Mouse (Mus musculus) mature B cell (primary cell): ENCODE measurements around the gene Srek1ip1.

Experiments
- in situ Hi-C: fragments of 300-500 bp; cut with MboI; formaldehyde crosslinking; loops from 2 replicates; pipeline ENCODE4 v1.14.3; 2019

The Srek1ip1 gene

DNA sequence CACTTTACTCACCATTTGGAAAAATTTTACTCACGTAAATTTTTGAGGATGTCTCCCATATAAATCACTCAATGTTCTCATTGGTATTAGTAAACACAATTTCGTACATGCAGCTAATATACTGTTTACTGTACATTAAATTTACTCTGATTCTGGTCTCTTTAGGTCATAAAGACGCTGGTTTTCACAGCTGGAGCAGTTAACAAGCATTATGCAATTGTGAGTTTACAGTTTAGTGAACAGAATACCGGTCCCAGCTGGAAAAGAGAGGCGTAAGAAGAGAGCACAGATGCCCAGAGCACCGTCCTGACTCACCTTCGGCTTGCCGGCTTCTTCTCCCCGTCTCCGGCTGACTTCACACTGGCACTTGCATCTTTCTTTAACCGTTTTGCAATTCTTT, at the start of gene Srek1ip1:
Gene Srek1ip1 (plus strand): TSS at position 301 of the 400 bp plus-strand sequence.
- in situ Hi-C loops: loop anchor here (25.0 kb wide), 1 partner anchor 505 kb away; the partner anchor contains the start of gene Adamts6

DNA sequence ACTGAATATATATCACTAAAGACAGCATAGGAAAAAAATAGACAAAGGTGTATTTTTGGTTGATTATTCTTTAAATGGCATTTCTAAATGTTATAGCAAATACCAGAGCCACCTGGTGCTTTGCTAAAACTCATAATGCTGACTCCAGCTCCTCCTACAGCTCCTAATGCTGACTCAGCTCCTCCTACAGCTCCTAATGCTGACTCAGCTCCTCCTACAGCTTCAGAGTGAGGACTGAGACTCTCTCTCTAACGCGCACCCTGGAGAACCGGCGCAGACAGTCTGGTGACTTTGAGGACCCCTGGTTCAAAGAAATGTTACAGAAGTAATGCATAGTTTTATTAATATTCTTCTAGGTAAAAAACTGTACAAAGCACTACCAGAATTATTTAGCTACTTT, 49.4 kb upstream of the Srek1ip1 start:
- in situ Hi-C loops: no loop called here

- in situ Hi-C loops: no loop called here
Measured at GRCm38 (mm10) chr13:104747032-104747431, 45.3 kb upstream of the Srek1ip1 start.

- in situ Hi-C loops: no loop called here
Measured at GRCm38 (mm10) chr13:104759381-104759780, 32.9 kb upstream of the Srek1ip1 start.

- in situ Hi-C loops: no loop called here
Measured at GRCm38 (mm10) chr13:104762401-104762800, 29.9 kb upstream of the Srek1ip1 start.

GRCm38 (mm10) chr13:104763193-104763592, 29.1 kb upstream of the Srek1ip1 start:
- in situ Hi-C loops: no loop called here

DNA sequence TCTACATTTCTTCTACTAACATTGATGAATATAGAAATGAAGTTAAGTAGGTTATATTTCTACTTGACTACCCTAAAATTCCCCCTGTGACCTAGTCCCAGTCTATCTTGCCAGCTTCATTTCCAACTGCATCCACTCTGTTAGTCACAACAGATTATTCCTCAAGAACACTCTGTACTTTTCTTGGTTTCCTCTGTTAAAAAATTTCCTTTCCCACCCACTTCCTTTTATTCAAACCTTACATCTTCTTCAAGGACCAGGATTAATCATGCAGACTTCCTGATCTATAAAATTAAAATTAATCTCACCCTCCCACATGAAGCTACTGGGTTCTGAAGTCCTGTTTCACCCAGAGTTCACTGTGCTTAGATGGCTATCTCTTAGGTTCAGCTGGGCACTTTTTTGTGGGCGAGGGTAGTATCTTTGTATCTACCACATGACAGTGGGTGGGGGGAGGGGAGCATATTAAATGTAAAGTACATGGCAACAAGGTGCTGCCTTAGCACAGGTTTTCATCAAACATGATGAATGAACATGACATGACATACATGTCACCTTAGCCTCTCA, 13.1 kb upstream of the Srek1ip1 start:
- in situ Hi-C loops: loop anchor here (25.0 kb wide), 1 partner anchor 492 kb away; the partner anchor contains the start of gene Adamts6

- in situ Hi-C loops: loop anchor here (25.0 kb wide), 1 partner anchor 500 kb away; the partner anchor contains the start of gene Adamts6
Measured at GRCm38 (mm10) chr13:104787260-104787659, 5.0 kb upstream of the Srek1ip1 start.

DNA sequence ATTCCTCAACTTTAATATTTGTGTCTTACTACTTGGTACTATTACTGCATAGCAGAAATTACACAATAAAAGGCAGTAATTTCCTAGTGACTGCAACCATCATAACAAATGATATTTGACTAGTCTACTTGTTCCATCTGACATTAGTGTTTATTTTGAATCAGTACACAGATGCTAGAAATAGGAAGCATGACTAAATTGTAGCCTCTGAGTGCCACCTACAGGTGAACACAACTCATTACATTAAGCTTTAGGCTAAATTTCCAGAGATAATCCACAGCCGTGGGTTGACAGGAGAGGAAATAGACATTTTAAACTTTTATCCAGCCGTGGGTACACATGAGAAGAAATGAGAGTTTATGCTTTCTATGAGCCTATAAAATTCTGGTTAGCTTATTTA, 2.6 kb upstream of the Srek1ip1 start:
- in situ Hi-C loops: loop anchor here (25.0 kb wide), 1 partner anchor 502 kb away; the partner anchor contains the start of gene Adamts6

- in situ Hi-C loops: loop anchor here (25.0 kb wide), 1 partner anchor 507 kb away; the partner anchor contains the start of gene Adamts6
Measured at GRCm38 (mm10) chr13:104794421-104794820, 2.1 kb downstream of the Srek1ip1 start.

DNA sequence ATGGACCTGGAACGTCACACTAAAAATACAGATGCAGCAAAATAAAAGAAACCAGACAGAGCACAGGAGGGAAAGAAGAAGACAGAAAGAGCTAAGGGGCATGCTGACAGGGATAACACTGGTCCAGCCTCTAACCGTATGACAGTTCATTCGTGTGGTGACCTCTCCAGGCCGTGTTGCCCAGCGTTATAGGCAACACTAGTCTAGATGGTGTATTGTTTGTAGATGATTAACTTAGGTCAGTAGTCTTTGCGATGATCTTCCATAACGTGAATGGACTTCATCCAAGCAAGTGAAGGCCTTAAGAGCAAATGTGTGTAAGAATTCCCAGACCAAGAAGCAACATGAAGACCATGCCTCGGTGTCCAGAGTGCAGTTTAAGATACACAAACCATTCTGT, 6.8 kb downstream of the Srek1ip1 start:
- in situ Hi-C loops: loop anchor here (25.0 kb wide), 1 partner anchor 512 kb away; the partner anchor contains the start of gene Adamts6

GRCm38 (mm10) chr13:104799566-104800182, 7.4 kb downstream of the Srek1ip1 start:
- in situ Hi-C loops: loop anchor here (25.0 kb wide), 1 partner anchor 512 kb away; the partner anchor contains the start of gene Adamts6

DNA sequence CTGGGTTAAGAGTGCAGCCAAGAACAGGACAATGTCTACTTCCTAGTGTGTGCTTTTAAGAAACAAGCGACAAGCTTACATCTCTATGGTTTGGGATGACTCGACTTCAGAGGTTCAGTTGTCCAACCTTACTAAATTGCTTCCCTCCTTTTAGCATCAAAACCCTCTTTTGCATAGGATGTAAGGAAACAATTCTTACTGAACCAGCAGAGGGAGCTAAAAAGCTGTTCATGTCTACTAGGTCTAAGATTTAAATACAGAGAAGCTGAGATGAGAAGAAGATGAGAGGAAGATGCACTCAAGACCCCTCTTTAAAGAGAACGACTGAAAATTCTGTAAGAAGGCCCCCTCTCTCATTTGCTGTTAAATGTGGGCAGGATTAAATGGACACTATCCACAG, 13.4 kb downstream of the Srek1ip1 start:
- in situ Hi-C loops: no loop called here

DNA sequence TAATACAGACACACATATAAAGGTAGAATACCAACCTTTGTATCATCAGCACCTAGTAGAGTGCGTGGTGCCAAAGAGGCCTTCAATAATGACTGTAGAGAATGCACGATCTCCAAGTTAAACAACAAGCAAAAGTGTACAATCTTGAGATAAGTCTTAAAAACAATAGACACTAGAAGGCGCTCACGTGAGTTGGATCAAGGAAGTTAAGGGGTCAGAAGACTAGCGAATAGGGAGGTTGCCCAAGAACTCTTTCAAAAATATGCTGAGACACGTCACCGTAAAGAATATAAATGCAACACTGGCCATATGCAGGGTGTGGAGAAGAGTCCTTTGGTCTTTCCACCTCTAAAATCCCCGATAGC, 24.0 kb downstream of the Srek1ip1 start:
- in situ Hi-C loops: no loop called here

- in situ Hi-C loops: no loop called here
Measured at GRCm38 (mm10) chr13:104816635-104817571, 24.6 kb downstream of the Srek1ip1 start, which contains the start of gene Cwc27. TSS of gene Cwc27 (minus strand) at chr13:104817142.

DNA sequence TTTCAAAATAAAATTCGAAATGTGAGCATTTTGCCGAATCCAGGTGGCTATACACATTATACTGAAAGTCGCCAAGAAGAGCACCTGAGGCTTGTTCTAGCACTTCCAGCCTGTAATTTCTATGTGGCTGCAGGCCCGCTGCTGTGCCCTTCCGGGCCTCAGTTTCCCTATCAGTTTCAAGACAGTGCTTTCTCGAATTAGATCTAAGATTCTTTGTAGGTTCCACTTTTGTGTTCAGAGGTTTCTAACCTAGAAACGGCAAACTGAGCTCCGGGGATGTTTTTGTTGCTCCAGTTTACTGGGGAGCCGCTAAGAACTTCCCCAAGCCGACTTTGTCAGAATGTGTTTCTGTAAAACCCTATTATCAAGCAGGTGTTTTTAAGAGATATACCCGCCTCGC, 25.4 kb downstream of the Srek1ip1 start:
- in situ Hi-C loops: no loop called here

GRCm38 (mm10) chr13:104821192-104821591, 28.9 kb downstream of the Srek1ip1 start:
- in situ Hi-C loops: no loop called here

DNA sequence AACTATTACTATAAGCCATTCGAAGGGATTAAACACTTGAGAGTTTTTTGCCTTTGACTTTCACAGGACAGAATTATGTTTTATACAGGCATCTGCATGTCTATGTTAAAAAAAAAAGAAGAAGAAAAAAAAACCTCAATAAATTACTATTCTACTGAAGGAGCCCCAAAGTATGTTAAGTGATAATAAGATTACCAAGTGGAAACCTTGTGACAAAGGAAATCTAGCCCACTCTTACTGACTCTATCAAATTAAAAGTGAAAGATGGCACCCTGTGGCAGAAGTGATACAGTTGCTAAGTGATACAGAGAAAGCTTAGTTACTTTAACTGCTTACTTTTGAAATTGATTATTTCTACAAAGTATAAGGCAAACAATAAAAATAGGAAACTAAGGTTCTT, 29.6 kb downstream of the Srek1ip1 start:
- in situ Hi-C loops: no loop called here

DNA sequence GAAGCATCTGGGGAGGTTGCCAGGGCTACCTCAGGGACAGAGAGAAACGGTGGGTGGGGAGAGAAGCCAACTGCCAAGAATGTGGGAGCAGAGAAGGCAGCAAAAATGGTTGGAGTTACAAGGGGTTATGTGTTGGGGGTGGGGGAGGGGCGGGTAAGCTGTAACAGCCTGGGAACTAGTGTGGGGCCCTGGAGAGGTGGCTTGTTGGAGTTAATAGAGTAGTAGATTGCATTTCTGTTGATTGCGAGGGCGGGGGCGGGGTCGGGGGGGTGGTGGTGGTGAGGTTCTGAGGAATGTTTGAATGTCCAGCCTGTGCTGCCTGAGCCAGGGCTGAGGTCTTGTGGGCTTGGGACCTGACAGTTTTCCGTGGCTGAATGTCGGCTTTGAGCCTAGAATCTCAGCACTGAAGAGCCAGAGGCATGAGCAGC, 30.1 kb downstream of the Srek1ip1 start:
- in situ Hi-C loops: no loop called here

- in situ Hi-C loops: no loop called here
Measured at GRCm38 (mm10) chr13:104825470-104825869, 33.2 kb downstream of the Srek1ip1 start.

- in situ Hi-C loops: no loop called here
Measured at GRCm38 (mm10) chr13:104832811-104833210, 40.5 kb downstream of the Srek1ip1 start.

GRCm38 (mm10) chr13:104837628-104838027, 45.3 kb downstream of the Srek1ip1 start:
- in situ Hi-C loops: no loop called here
